Mouse (Mus musculus) testis, adult 2 months (tissue): Measurements from ENCODE around the gene Adcy9.

ENCODE experiments used
- CTCF ChIP-seq: fragments of 200-500 bp; IDR thresholded peaks from 2 replicates; pipeline ENCODE4 v1.5.1; 2012; ENCODE audit warnings: low read depth, mild to moderate bottlenecking, inconsistent platforms, low read length, moderate library complexity; ENCODE audit not compliant: control insufficient read depth, insufficient read depth, insufficient replicate concordance
- POLR2A ChIP-seq: fragments of 200-500 bp; IDR thresholded peaks from 2 replicates; pipeline ENCODE4 v1.6.1; 2012; ENCODE audit warnings: low read depth, mild to moderate bottlenecking, inconsistent platforms, low read length, moderate library complexity; ENCODE audit not compliant: control insufficient read depth

GRCm38 (mm10) chr16:4272254-4272653 is 148.0 kb downstream of the Adcy9 start:
- TF ChIP-seq POLR2A (no peak), CTCF (no peak)
